33 mouse cellular contexts compared by ENCODE assay signal in the genomic region with DNA sequence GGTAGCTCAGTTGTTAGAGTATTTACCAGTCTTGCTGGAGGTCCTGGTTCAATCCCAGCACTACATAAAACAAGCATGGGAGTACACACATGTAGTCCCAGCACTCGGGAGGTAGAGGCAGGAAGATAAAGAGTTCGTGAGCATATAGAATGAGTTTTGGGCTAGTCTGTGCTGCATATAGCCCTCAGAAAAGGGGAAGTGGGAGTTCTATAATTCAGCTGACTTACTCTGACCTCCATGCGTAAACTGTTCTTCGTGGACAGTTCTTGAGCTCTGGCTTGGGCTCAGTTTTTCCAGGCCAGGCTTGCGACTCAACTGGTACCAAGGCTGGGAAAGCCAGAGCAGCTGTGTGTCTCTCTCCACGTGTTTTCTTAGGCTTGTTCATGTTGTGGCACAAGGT. TPM values are rescaled to one million over a fixed set of nuclear protein-coding genes. Genes with fewer than 3 reads are reported as not detected.
DNase-seq lines count a peak whose midpoint lies in the region; ATAC-seq and TF ChIP-seq lines count a peak whose summit lies in the region.
"Had no signal": no experiment of that assay in that cellular context is flagged by ENCODE, and none has a peak within 500 bp of the region (broad histone marks: within the 10 kb centered on the region; RNA-seq: fewer than 3 reads in every experiment).

No protein-coding gene starts in this region.

- no peak for TF ChIP-seq EP300 in MEL (IDR thresholded peaks at IDR 0.05; ENCODE audit: low read depth in 1 of 2, low read length in 2 of 2)

- WGBS in cerebellum, adult 2 months: 87% methylated on average over 6 of the region's 6 CpGs
- WGBS in kidney, adult 2 months: 82% methylated on average over 6 of the region's 6 CpGs

- peak overlapping the region; percentile 20; the same call in 1 of the 2 replicates for H3K9ac ChIP-seq in MEL (ENCODE audit: control insufficient read depth, low read depth, low read length, poor library complexity, severe bottlenecking)
- H3K9ac ChIP-seq: embryonic facial prominence, embryonic 13.5 days; forebrain, embryonic 12.5 days; forebrain, embryonic 15.5 days; heart, embryonic 15.5 days; hindbrain, embryonic 13.5 days; intestine, embryonic 15.5 days had no signal

- TF ChIP-seq POLR2A in MEL (IDR thresholded peaks at IDR 0.05; ENCODE audit: control insufficient read depth in 1 of 2, insufficient read depth in 1 of 2, low read depth in 1 of 2, low read length in 2 of 2, poor library complexity in 1 of 2): no peak
- no peak for TF ChIP-seq POLR2A in cerebellum, adult 2 months (IDR thresholded peaks at IDR 0.05; ENCODE audit: borderline replicate concordance, insufficient read depth, low read length)
- no peak for TF ChIP-seq POLR2A in kidney, adult 2 months (IDR thresholded peaks at IDR 0.05; ENCODE audit: low read depth, low read length)

- no peaks in the 10 kb centered on the region for H3K79me2 ChIP-seq in MEL (ENCODE audit: control insufficient read depth, insufficient read depth, low read length, poor library complexity)

- peak; percentile 27 to 31 for DNase-seq in B cell, adult 2 months
- DNase-seq in MEL (ENCODE audit: low read depth, low spot score): peak; percentile 67
- DNase-seq in splenic B cell, adult 2 months (ENCODE audit: low read depth, low spot score): peak; percentile 58
- DNase-seq in adrenal gland, adult 8-10 months: no peak
- no peak for DNase-seq in cerebellum, adult 2 months
- DNase-seq in kidney, adult 2 months: no peak
- DNase-seq: adrenal gland, postnatal 10 days; adrenal gland, postnatal 36 days; cerebellum, adult 18-20 months; cerebellum, adult 9-11 months; cerebellum, postnatal 25 days; embryo, embryonic 11 days; gastrocnemius, postnatal 10 days; gastrocnemius, postnatal 36 days; heart, adult 11 months; heart, postnatal 10 days; heart, postnatal 36 days had no signal

- TF ChIP-seq CTCF in MEL (IDR thresholded peaks at IDR 0.05 in 2 of 3, conservative IDR thresholded peaks at IDR 0.05 in 1 of 3; ENCODE audit: control insufficient read depth in 1 of 3, insufficient read depth in 1 of 3, low read depth in 2 of 3, low read length in 3 of 3, poor library complexity in 1 of 3, severe bottlenecking in 1 of 3): no peak
- TF ChIP-seq CTCF in cerebellum, adult 2 months (IDR thresholded peaks at IDR 0.05; ENCODE audit: borderline replicate concordance, insufficient read depth, low read depth, low read length): no peak
- TF ChIP-seq CTCF in kidney, adult 2 months (conservative IDR thresholded peaks at IDR 0.05; ENCODE audit: insufficient read depth, insufficient read length, low read depth, low read length): no peak

- ATAC-seq in megakaryocyte, adult 5-6 weeks (ENCODE audit: poor library complexity, severe bottlenecking): 0 out of 2 replicates have a peak, but pooled peaks have one; percentile 30
- ATAC-seq: activated CD4-positive, CD25-positive, alpha-beta regulatory T cell, adult 4 months; forebrain, embryonic 15.5 days; hindbrain, embryonic 16.5 days; intestine, embryonic 15.5 days had no signal

- TF ChIP-seq RAD21 in MEL (IDR thresholded peaks at IDR 0.05; ENCODE audit: low read depth, low read length): no peak

- H3K27ac ChIP-seq in MEL (ENCODE audit: control insufficient read depth, low read depth, low read length): no peak overlapping the region
- H3K27ac ChIP-seq in cerebellum, adult 2 months (ENCODE audit: insufficient read depth, low read length): no peak overlapping the region
- no peak overlapping the region for H3K27ac ChIP-seq in kidney, adult 2 months (ENCODE audit: insufficient read depth, low read depth, low read length)
- H3K27ac ChIP-seq: embryonic facial prominence, embryonic 10.5 days; embryonic facial prominence, embryonic 13.5 days; forebrain, embryonic 12.5 days; forebrain, embryonic 15.5 days; heart, embryonic 15.5 days; hindbrain, embryonic 10.5 days; hindbrain, embryonic 13.5 days; intestine, embryonic 15.5 days had no signal

- no peaks in the 10 kb centered on the region for H3K27me3 ChIP-seq in MEL (ENCODE audit: control insufficient read depth in 1 of 2, insufficient read depth in 2 of 2, low read length in 2 of 2)
- H3K27me3 ChIP-seq in splenic B cell, adult 2 months (ENCODE audit: control insufficient read depth, insufficient read depth, low read length, poor library complexity, severe bottlenecking): no peaks in the 10 kb centered on the region
- no peaks in the 10 kb centered on the region for H3K27me3 ChIP-seq in cerebellum, adult 2 months (ENCODE audit: control insufficient read depth, insufficient read depth, low read length)
- H3K27me3 ChIP-seq in kidney, adult 2 months (replicated peaks; ENCODE audit: control insufficient read depth, insufficient read depth, low read length): no peaks in the 10 kb centered on the region

- H3K4me1 ChIP-seq in MEL (ENCODE audit: control insufficient read depth in 1 of 2, insufficient read depth in 2 of 2, low read length in 2 of 2): peaks cover 3 to 15% of the 10 kb centered on the region in 2 experiments; a peak in 2 of 4 replicates
- no peaks in the 10 kb centered on the region for H3K4me1 ChIP-seq in cerebellum, adult 2 months (ENCODE audit: control insufficient read depth, insufficient read depth, low read length)
- no peaks in the 10 kb centered on the region for H3K4me1 ChIP-seq in kidney, adult 2 months (ENCODE audit: control insufficient read depth, insufficient read depth, low read length)

- H3K4me3 ChIP-seq in MEL (ENCODE audit: control insufficient read depth in 1 of 2, insufficient read depth in 1 of 2, low read depth in 2 of 2, low read length in 2 of 2): no peak overlapping the region
- H3K4me3 ChIP-seq in cerebellum, adult 2 months (replicated peaks; ENCODE audit: insufficient read depth, low read depth, low read length): no peak overlapping the region
- no peak overlapping the region for H3K4me3 ChIP-seq in kidney, adult 2 months (ENCODE audit: insufficient read depth, low read depth, low read length)
- H3K4me3 ChIP-seq: embryonic facial prominence, embryonic 10.5 days; embryonic facial prominence, embryonic 13.5 days; erythroblast, embryonic 14.5 days; forebrain, embryonic 12.5 days; forebrain, embryonic 15.5 days; heart, embryonic 15.5 days; hindbrain, embryonic 10.5 days; hindbrain, embryonic 13.5 days; intestine, embryonic 15.5 days had no signal

- no peaks in the 10 kb centered on the region for H3K9me3 ChIP-seq in MEL (replicated peaks; ENCODE audit: insufficient read depth, low read length)
- H3K9me3 ChIP-seq: embryonic facial prominence, embryonic 10.5 days; embryonic facial prominence, embryonic 13.5 days; forebrain, embryonic 12.5 days; forebrain, embryonic 15.5 days; heart, embryonic 15.5 days; hindbrain, embryonic 10.5 days; hindbrain, embryonic 13.5 days; intestine, embryonic 15.5 days had no signal

- peaks cover 0 to 16% of the 10 kb centered on the region in 2 experiments; a peak in 2 of 4 replicates for H3K36me3 ChIP-seq in MEL (ENCODE audit: control insufficient read depth in 1 of 2, insufficient read depth in 2 of 2, low read length in 2 of 2)
- no peaks in the 10 kb centered on the region for H3K36me3 ChIP-seq in splenic B cell, adult 2 months (ENCODE audit: control insufficient read depth, insufficient read depth, low read length, poor library complexity, severe bottlenecking)
- H3K36me3 ChIP-seq in kidney, adult 2 months (ENCODE audit: control insufficient read depth, insufficient read depth, low read length): no peaks in the 10 kb centered on the region
- H3K36me3 ChIP-seq: embryonic facial prominence, embryonic 10.5 days; embryonic facial prominence, embryonic 13.5 days; forebrain, embryonic 12.5 days; forebrain, embryonic 15.5 days; heart, embryonic 15.5 days; hindbrain, embryonic 10.5 days; hindbrain, embryonic 13.5 days; intestine, embryonic 15.5 days had no signal

TF ChIP-seq in MEL, 35 proteins besides CTCF, POLR2A, EP300 and RAD21 (continues in another document):
- TF ChIP-seq ZKSCAN1 (IDR thresholded peaks at IDR 0.05; ENCODE audit: low read depth, low read length): no peak
- no peak for TF ChIP-seq MAZ (IDR thresholded peaks at IDR 0.05; ENCODE audit: low read depth, low read length)
- no peak for TF ChIP-seq KAT2A (conservative IDR thresholded peaks at IDR 0.05; ENCODE audit: low read depth, low read length)
- TF ChIP-seq BHLHE40 (IDR thresholded peaks at IDR 0.05; ENCODE audit: borderline replicate concordance, low read depth, low read length): no peak
- no peak for TF ChIP-seq MYC (IDR thresholded peaks at IDR 0.05; ENCODE audit: low read depth, low read length)

RNA-seq across cellular contexts. Expression of a gene that starts 2.7 kb away (rescaled TPM):
- not detected in 2 replicates for total RNA-seq in MEL (2012; rRNA removed)
- not detected for polyA plus RNA-seq in MEL (2012; ENCODE audit: insufficient read depth in 1 of 2, insufficient read length in 2 of 2, low read depth in 1 of 2, low replicate concordance in 2 of 2, missing spikeins in 1 of 2)
- not detected in 2 replicates for total RNA-seq in megakaryocyte, adult 5-6 weeks (2015)
- not detected in 2 replicates for total RNA-seq in megakaryocyte, adult 5-6 weeks (2017)
- 10 to 100 TPM; 36.0 to 70.2 (median 52.9) TPM for total RNA-seq in adrenal gland, adult 8-10 months (2022)
- 75.4 and 79.6 TPM in 2 replicates for polyA plus RNA-seq in cerebellum, adult 2 months (2012; rRNA removed)
- 0.31 and 0.52 TPM in 2 replicates for polyA plus RNA-seq in kidney, adult 2 months (2012; rRNA removed)
- polyA plus RNA-seq: erythroblast, embryonic 14.5 days had no signal

RNA-seq across cellular contexts. Expression of a gene that starts 18.6 kb away (rescaled TPM):
- 123 and 145 TPM in 2 replicates for total RNA-seq in MEL (2012; rRNA removed)
- polyA plus RNA-seq in MEL (2012; ENCODE audit: insufficient read depth in 1 of 2, insufficient read length in 2 of 2, low read depth in 1 of 2, low replicate concordance in 2 of 2, missing spikeins in 1 of 2): 100 to 1,000 TPM; 226 to 283 TPM
- 208 and 215 TPM in 2 replicates for total RNA-seq in megakaryocyte, adult 5-6 weeks (2015)
- 65.0 and 75.5 TPM in 2 replicates for total RNA-seq in megakaryocyte, adult 5-6 weeks (2017)
- total RNA-seq in adrenal gland, adult 8-10 months (2022): 100 to 1,000 TPM; 133 to 158 (median 151) TPM
- polyA plus RNA-seq in cerebellum, adult 2 months (2012; rRNA removed): 92.2 and 96.9 TPM in 2 replicates
- polyA plus RNA-seq in kidney, adult 2 months (2012; rRNA removed): 83.2 and 101 TPM in 2 replicates

RNA-seq across cellular contexts. Expression of a gene that starts 22.8 kb away (rescaled TPM):
- 0.35 and 0.52 TPM in 2 replicates for total RNA-seq in MEL (2012; rRNA removed)
- under 1 TPM in 1 of 2 experiments, not detected in 1; 0.53 TPM for polyA plus RNA-seq in MEL (2012; ENCODE audit: insufficient read depth in 1 of 2, insufficient read length in 2 of 2, low read depth in 1 of 2, low replicate concordance in 2 of 2, missing spikeins in 1 of 2)
- total RNA-seq in megakaryocyte, adult 5-6 weeks (2015): 0.80 and 0.96 TPM in 2 replicates
- 0.53 and 1.6 TPM in 2 replicates for total RNA-seq in megakaryocyte, adult 5-6 weeks (2017)
- under 1 TPM; 0.09 to 0.38 (median 0.24) TPM for total RNA-seq in adrenal gland, adult 8-10 months (2022)
- 0.82 and 1.1 TPM in 2 replicates for polyA plus RNA-seq in cerebellum, adult 2 months (2012; rRNA removed)
- 0.03 TPM in 2 replicates for polyA plus RNA-seq in kidney, adult 2 months (2012; rRNA removed)
- polyA plus RNA-seq: erythroblast, embryonic 14.5 days; forebrain, embryonic 12.5 days; hindbrain, embryonic 10.5 days had no signal

RNA-seq across cellular contexts. Expression of a gene that starts 58.6 kb away (rescaled TPM):
- not detected in 2 replicates for total RNA-seq in MEL (2012; rRNA removed)
- polyA plus RNA-seq in MEL (2012; ENCODE audit: insufficient read depth in 1 of 2, insufficient read length in 2 of 2, low read depth in 1 of 2, low replicate concordance in 2 of 2, missing spikeins in 1 of 2): not detected
- total RNA-seq in megakaryocyte, adult 5-6 weeks (2015): not detected in 2 replicates
- not detected in 2 replicates for total RNA-seq in megakaryocyte, adult 5-6 weeks (2017)
- not detected for total RNA-seq in adrenal gland, adult 8-10 months (2022)
- polyA plus RNA-seq in cerebellum, adult 2 months (2012; rRNA removed): not detected in 2 replicates
- polyA plus RNA-seq in kidney, adult 2 months (2012; rRNA removed): not detected in 2 replicates
- total RNA-seq: adrenal gland, postnatal 10 days; adrenal gland, postnatal 36 days; gastrocnemius, adult 18-20 months; gastrocnemius, postnatal 10 days; gastrocnemius, postnatal 36 days; heart, adult 8-10 months; heart, postnatal 10 days; heart, postnatal 36 days had no signal
- polyA plus RNA-seq: activated CD4-positive, CD25-positive, alpha-beta regulatory T cell, adult 4 months; cortical plate, adult 2 months; embryonic facial prominence, embryonic 10.5 days; embryonic facial prominence, embryonic 13.5 days; erythroblast, embryonic 14.5 days; forebrain, embryonic 12.5 days; forebrain, embryonic 15.5 days; heart, embryonic 11.5 days; heart, embryonic 15.5 days; hindbrain, embryonic 10.5 days; hindbrain, embryonic 13.5 days; hindbrain, embryonic 16.5 days; intestine, embryonic 15.5 days had no signal

Comparison
In these comparisons a context has a peak if more than half of its experiments do, and no peak if none do; other contexts are left out.
1. DNase-seq: peak in B cell, adult 2 months (2 of 2), MEL (single experiment) and splenic B cell, adult 2 months (single experiment); none in adrenal gland, adult 8-10 months (single experiment), cerebellum, adult 2 months (0 of 2) and kidney, adult 2 months (single experiment).
2. RNA of a gene that starts 2.7 kb away (total RNA-seq): 36.0 to 70.2 TPM in adrenal gland, adult 8-10 months; not detected in MEL and not detected in megakaryocyte, adult 5-6 weeks; every median in the first group is over 10 times any median in the second.